Mouse (Mus musculus) lung, embryonic 14.5 days (tissue): ENCODE data around the gene Otoa. TPM values are rescaled to one million over a fixed set of nuclear protein-coding genes. Genes with fewer than 3 reads are reported as not detected.
A peak's percentile ranks its signal among the peaks of the same experiment; 100 is the strongest.

Source experiments
- ATAC-seq: fragments of 200-750 bp; cut with Nextera tagmentation; 2 replicates; pipeline ENCODE4 v1.8.0; 2017; ENCODE audit warnings: mild to moderate bottlenecking, moderate TSS enrichment, moderate library complexity; ENCODE audit not compliant: insufficient read depth
- DNase-seq: peaks from one replicate; pipeline ENCODE4 v3.0.0-alpha.2; 2015
- H3K27ac ChIP-seq: fragments of 300-500 bp; sonication (generic); 2 replicates; pipeline ENCODE4 v1.5.1; 2014; ENCODE audit warnings: low read depth, mild to moderate bottlenecking, moderate library complexity
- H3K27me3 ChIP-seq: fragments of 300-500 bp; sonication (generic); 2 replicates; pipeline ENCODE4 v1.6.1; 2014; ENCODE audit warnings: low read length, control low read depth; ENCODE audit not compliant: insufficient read depth
- H3K36me3 ChIP-seq: fragments of 300-500 bp; sonication (generic); 2 replicates; pipeline ENCODE4 v1.6.1; 2014; ENCODE audit warnings: control low read depth; ENCODE audit not compliant: insufficient read depth
- H3K4me1 ChIP-seq: fragments of 300-500 bp; sonication (generic); 2 replicates; pipeline ENCODE4 v1.6.1; 2014; ENCODE audit warnings: antibody characterized with exemption, control low read depth; ENCODE audit not compliant: insufficient read depth
- H3K4me2 ChIP-seq: fragments of 300-500 bp; sonication (generic); 2 replicates; pipeline ENCODE4 v1.6.1; 2014; ENCODE audit warnings: mild to moderate bottlenecking
- H3K4me3 ChIP-seq: fragments of 300-500 bp; sonication (generic); 2 replicates; pipeline ENCODE4 v1.5.1; 2014; ENCODE audit warnings: low read depth, low read length
- H3K9ac ChIP-seq: fragments of 300-500 bp; sonication (generic); 2 replicates; pipeline ENCODE4 v1.6.1; 2014
- H3K9me3 ChIP-seq: fragments of 300-500 bp; sonication (generic); 2 replicates; pipeline ENCODE4 v1.6.1; 2016; ENCODE audit warnings: low read depth, low read length, control low read depth
- CTCF ChIP-seq: IDR thresholded peaks from 2 replicates; pipeline ENCODE4 v1.5.1; 2016; ENCODE audit warnings: antibody characterized with exemption, low read depth
- WGBS: fragments of 180-500 bp; shearing (Covaris S2); extraction: QIAGEN DNeasy Blood & Tissue Kit; methylation state at CpG from one replicate; pipeline ENCODE4 v1.1.7; 2014; 5-methylcytosine and 5-hydroxymethylcytosine counted together
- polyA plus RNA-seq: library from polyadenylated mRNA; unstranded; fragments of >200 nt; fragmentation: Nextera tagmentation; extraction: Ambion mirVana; gene quantifications from 2 replicates; pipeline ENCODE4 v1.2.1, GENCODE M21; 2014

Gene Otoa
- polyA plus RNA-seq, 1 experiment from 2014 or later = 0.14 TPM

GRCm38 (mm10) chr7:121081816-121082215 is 366 bp downstream of the Otoa start:
- no peak for TF ChIP-seq CTCF
- DNase-seq = no peak
- H3K4me1 ChIP-seq = no peaks in the 10 kb centered on the region
- no peaks in the 10 kb centered on the region for H3K27me3 ChIP-seq
- H3K9me3 ChIP-seq = no peaks in the 10 kb centered on the region
- ATAC-seq = no peak
- 79% methylated on average over 2 of the region's 2 CpGs for WGBS
- H3K4me3 ChIP-seq = no peak overlapping the region
- H3K27ac ChIP-seq = no peak overlapping the region
- H3K4me2 ChIP-seq = no peak overlapping the region
- H3K9ac ChIP-seq = no peak overlapping the region
- peaks cover 19% of the 10 kb centered on the region for H3K36me3 ChIP-seq

- no peak for TF ChIP-seq CTCF
- Histone ChIP-seq H3K4me1 (no peaks in the 10 kb centered on the region), H3K4me2 (no peak overlapping the region), H3K4me3 (no peak overlapping the region), H3K36me3 (peaks cover 7% of the 10 kb centered on the region), H3K9me3 (no peaks in the 10 kb centered on the region), H3K27me3 (no peaks in the 10 kb centered on the region), H3K27ac (no peak overlapping the region), H3K9ac (no peak overlapping the region)
- ATAC-seq (no peak), DNase-seq (no peak)
- 70% methylated on average over 9 of the region's 9 CpGs for WGBS
These were observed 1.6 kb downstream of the Otoa start for GRCm38 (mm10) chr7:121082949-121083513.

- Histone ChIP-seq H3K4me3 (no peak overlapping the region), H3K9ac (no peak overlapping the region), H3K36me3 (no peaks in the 10 kb centered on the region; the same call in 1 of the 2 replicates), H3K27me3 (no peaks in the 10 kb centered on the region), H3K4me1 (no peaks in the 10 kb centered on the region), H3K27ac (no peak overlapping the region), H3K9me3 (no peaks in the 10 kb centered on the region), H3K4me2 (no peak overlapping the region)
- no peak for TF ChIP-seq CTCF
- ATAC-seq (no peak), DNase-seq (no peak)
- 70% methylated on average over 8 of the region's 8 CpGs for WGBS
These were observed 3.5 kb downstream of the Otoa start for GRCm38 (mm10) chr7:121084840-121085453.

GRCm38 (mm10) chr7:121085500-121085899 is 4.0 kb downstream of the Otoa start:
- Histone ChIP-seq H3K27ac (no peak overlapping the region), H3K36me3 (no peaks in the 10 kb centered on the region), H3K9ac (no peak overlapping the region), H3K4me3 (no peak overlapping the region), H3K9me3 (no peaks in the 10 kb centered on the region), H3K27me3 (no peaks in the 10 kb centered on the region), H3K4me1 (no peaks in the 10 kb centered on the region), H3K4me2 (no peak overlapping the region)
- ATAC-seq (peak; percentile 47; the same call in 1 of the 2 replicates), DNase-seq (no peak)
- 28% methylated on average over 4 of the region's 4 CpGs for WGBS
- TF ChIP-seq CTCF = no peak

DNA sequence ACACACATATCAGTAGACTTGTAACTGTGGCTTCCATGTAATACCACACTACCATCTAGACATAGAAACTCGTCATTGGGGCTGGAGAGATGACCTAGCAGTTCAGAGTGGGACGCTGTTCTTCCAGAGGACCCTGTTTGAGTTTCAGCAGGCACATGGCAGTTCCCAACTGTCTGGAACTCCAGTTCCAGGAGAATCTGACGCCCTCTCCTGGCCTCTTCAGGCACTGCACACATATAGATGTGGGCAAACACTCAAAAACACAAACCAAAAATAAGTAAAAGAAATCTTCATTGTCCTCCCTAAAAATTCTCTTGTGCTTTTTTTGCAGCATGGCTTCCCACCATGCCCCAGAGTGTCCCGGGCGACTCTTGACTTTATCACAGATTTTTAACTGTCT is 7.3 kb downstream of the Otoa start:
- Histone ChIP-seq H3K9me3 (no peaks in the 10 kb centered on the region), H3K4me1 (no peaks in the 10 kb centered on the region), H3K36me3 (no peaks in the 10 kb centered on the region), H3K4me2 (no peak overlapping the region), H3K9ac (no peak overlapping the region), H3K27ac (no peak overlapping the region), H3K27me3 (no peaks in the 10 kb centered on the region), H3K4me3 (no peak overlapping the region)
- 70% methylated on average over 5 of the region's 5 CpGs for WGBS
- no peak for TF ChIP-seq CTCF
- no peak for ATAC-seq
- DNase-seq = no peak

GRCm38 (mm10) chr7:121090748-121091147 is 9.3 kb downstream of the Otoa start:
- DNase-seq = no peak
- no peak for TF ChIP-seq CTCF
- no peaks in the 10 kb centered on the region for H3K9me3 ChIP-seq
- H3K27me3 ChIP-seq = no peaks in the 10 kb centered on the region
- H3K4me1 ChIP-seq = no peaks in the 10 kb centered on the region
- H3K36me3 ChIP-seq = no peaks in the 10 kb centered on the region
- ATAC-seq = no peak
- H3K9ac ChIP-seq = no peak overlapping the region
- H3K27ac ChIP-seq = no peak overlapping the region
- WGBS = 82% methylated on average over 7 of the region's 7 CpGs
- no peak overlapping the region for H3K4me3 ChIP-seq
- no peak overlapping the region for H3K4me2 ChIP-seq

DNA sequence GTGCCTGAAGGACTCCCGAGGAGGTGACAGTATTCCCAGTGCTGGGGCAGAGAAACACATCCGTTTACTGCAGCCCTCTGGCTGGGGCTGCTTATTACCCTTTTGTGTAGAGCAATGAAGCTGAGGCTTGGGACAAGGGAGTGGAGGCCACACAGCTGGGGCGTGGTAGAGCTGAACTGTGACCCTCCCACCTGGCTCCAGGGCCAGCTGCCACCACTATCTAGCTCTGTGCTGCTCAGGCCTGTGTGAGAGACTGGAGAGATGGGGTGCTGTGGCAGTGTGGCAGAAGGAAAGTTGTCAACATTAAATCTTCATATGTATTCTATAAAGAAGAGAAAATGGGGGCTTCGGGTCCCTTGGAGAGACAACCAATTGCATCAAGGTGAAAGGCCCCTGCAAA is 11.6 kb downstream of the Otoa start:
- 74% methylated on average over 4 of the region's 4 CpGs for WGBS
- TF ChIP-seq CTCF = no peak
- ATAC-seq = no peak

More for the DNA sequence above, 11.6 kb downstream of the Otoa start:
- Histone ChIP-seq H3K9me3 (no peaks in the 10 kb centered on the region), H3K36me3 (no peaks in the 10 kb centered on the region), H3K4me1 (no peaks in the 10 kb centered on the region), H3K27me3 (no peaks in the 10 kb centered on the region), H3K9ac (no peak overlapping the region), H3K4me2 (no peak overlapping the region), H3K4me3 (no peak overlapping the region), H3K27ac (no peak overlapping the region)
- no peak for DNase-seq
